Mouse (Mus musculus) liver, postnatal 0 days (tissue): Measurements from ENCODE around the gene Pip5k1c. TPM values are rescaled to one million over a fixed set of nuclear protein-coding genes. Genes with fewer than 3 reads are reported as not detected.

Source experiments
- ATAC-seq: fragments of 200-750 bp; cut with Nextera tagmentation; 2 replicates; pipeline ENCODE4 v1.8.0; 2017; ENCODE audit warnings: mild to moderate bottlenecking, moderate library complexity
- DNase-seq: peaks from one replicate; pipeline ENCODE4 v3.0.0-alpha.2; 2016
- H3K27ac ChIP-seq: fragments of 300-500 bp; sonication (generic); 2 replicates; pipeline ENCODE4 v1.5.1; 2014; ENCODE audit warnings: antibody characterized with exemption, moderate library complexity, mild to moderate bottlenecking, low read depth
- H3K27me3 ChIP-seq: fragments of 300-500 bp; sonication (generic); 2 replicates; pipeline ENCODE4 v1.6.1; 2014; ENCODE audit warnings: low read length, control low read depth, mixed read lengths; ENCODE audit not compliant: insufficient read depth
- H3K36me3 ChIP-seq: fragments of 300-500 bp; sonication (generic); replicated peaks from 2 replicates; pipeline ENCODE4 v1.6.1; 2014; ENCODE audit warnings: mild to moderate bottlenecking, control low read depth, low read length, moderate library complexity, mixed read lengths; ENCODE audit not compliant: insufficient read depth
- H3K4me1 ChIP-seq: fragments of 300-500 bp; sonication (generic); 2 replicates; pipeline ENCODE4 v1.6.1; 2014; ENCODE audit warnings: antibody characterized with exemption, mild to moderate bottlenecking, control low read depth; ENCODE audit not compliant: insufficient read depth
- H3K4me2 ChIP-seq: fragments of 300-500 bp; sonication (generic); 2 replicates; pipeline ENCODE4 v1.6.1; 2014; ENCODE audit warnings: low read depth, mild to moderate bottlenecking, low read length, moderate library complexity, mixed read lengths
- H3K4me3 ChIP-seq: fragments of 300-500 bp; sonication (generic); 2 replicates; pipeline ENCODE4 v1.5.1; 2014; ENCODE audit warnings: low read depth, low read length
- H3K9ac ChIP-seq: fragments of 300-500 bp; sonication (generic); replicated peaks from 2 replicates; pipeline ENCODE4 v1.6.1; 2014; ENCODE audit warnings: mild to moderate bottlenecking, moderate library complexity
- H3K9me3 ChIP-seq: fragments of 300-500 bp; sonication (generic); 2 replicates; pipeline ENCODE4 v1.6.1; 2016; ENCODE audit warnings: mild to moderate bottlenecking, control low read depth, low read length, mixed read lengths
- CTCF ChIP-seq: sonication (generic); IDR thresholded peaks from 2 replicates; pipeline ENCODE4 v1.5.1; 2016; ENCODE audit warnings: antibody characterized with exemption, low read depth
- EP300 ChIP-seq: IDR thresholded peaks from 2 replicates; pipeline ENCODE4 v1.6.1; 2016; ENCODE audit warnings: antibody characterized with exemption, low read depth, mild to moderate bottlenecking
- whole genome bisulfite sequencing: fragments of 180-500 bp; shearing (Covaris S2); extraction: QIAGEN DNeasy Blood & Tissue Kit; methylation state at CpG from one replicate; pipeline ENCODE4 v1.1.7; 2014; ENCODE audit not compliant: insufficient replicate concordance; 5-methylcytosine and 5-hydroxymethylcytosine counted together
- microRNA-seq: library from miRNA; unstranded; fragments of <30 nt; microRNA quantifications from one replicate; pipeline ENCODE4, GENCODE M21; 2016
- polyA plus RNA-seq: library from polyadenylated mRNA; unstranded; fragments of >200 nt; fragmentation: Nextera tagmentation; extraction: Ambion mirVana; gene quantifications from 2 replicates; pipeline ENCODE4 v1.2.1, GENCODE M21; 2015

Gene Pip5k1c
- polyA plus RNA-seq, 1 experiment from 2014 or later, result 9.7 TPM

DNA sequence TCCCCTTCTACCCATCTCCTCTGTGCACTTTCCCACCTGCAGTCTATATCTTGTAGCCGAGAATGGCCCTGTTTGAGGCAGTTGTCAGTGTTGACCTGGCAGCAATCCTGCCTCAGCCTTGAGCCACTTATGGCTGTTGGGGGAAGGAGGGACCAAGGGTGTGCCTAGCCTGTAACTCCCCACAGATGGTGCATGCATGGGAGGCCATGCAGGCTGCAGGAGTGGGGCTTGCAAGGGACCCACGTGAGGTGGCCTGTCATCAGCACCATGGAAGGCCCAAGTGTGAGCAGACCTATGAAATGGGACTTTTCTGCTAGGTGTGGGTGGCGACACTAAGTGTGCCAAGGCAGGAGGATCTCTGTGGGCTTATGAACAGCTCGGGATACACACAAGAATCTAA lies 72.3 kb downstream of the Pip5k1c start:
- no peak for TF ChIP-seq EP300
- no peak for TF ChIP-seq CTCF
- Histone ChIP-seq H3K9ac (no peak overlapping the region), H3K27me3 (no peaks in the 10 kb centered on the region), H3K9me3 (no peaks in the 10 kb centered on the region), H3K4me2 (no peak overlapping the region), H3K4me1 (peaks cover 50% of the 10 kb centered on the region), H3K27ac (0 out of 2 replicates have a peak overlapping the region, but pooled peaks have one; percentile 50), H3K36me3 (peaks cover 76% of the 10 kb centered on the region), H3K4me3 (no peak overlapping the region)
- WGBS, result 49% methylated on average over 4 of the region's 4 CpGs
- DNase-seq (peak; percentile 42), ATAC-seq (no peak)

DNA sequence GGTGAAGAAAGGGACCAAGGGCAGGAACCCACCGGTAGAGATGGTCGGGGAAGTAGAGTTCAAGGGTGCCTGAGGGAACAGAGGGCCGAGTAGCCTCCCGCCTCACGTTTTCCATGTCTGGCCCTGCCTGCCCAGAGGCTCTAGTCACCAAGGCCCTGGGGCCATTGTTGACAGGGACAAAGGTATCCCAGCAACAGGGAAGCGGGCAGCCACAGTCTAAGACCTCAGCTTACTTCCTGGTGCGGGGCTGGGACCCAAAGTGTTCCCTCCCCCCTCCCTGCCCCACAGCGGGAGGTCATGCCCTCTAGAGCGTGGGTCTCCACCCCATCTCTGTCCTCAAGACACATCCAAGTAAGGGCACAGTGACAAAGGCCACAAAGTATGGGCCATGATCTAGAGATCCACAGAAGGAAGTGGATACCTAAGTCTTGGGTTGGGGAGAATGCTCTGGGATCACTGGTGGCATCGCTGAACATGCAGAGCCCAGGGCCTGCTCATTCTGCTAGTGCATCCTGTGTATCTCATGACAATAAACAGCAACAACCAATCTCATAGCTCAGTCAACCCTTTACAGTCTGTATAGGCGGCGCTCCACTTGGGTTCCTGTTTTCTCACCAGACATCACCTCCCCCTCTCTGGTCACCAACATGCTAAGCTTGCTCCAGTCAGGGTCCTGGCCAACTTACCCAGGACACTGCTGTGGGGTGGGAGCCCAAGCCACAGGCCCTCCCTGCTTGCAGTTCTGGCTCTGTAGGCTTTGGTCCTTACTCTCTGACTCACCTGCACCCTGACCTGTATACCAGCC lies 73.1 kb downstream of the Pip5k1c start, which contains the start of gene 4930404N11Rik:
TSS of gene 4930404N11Rik (minus strand) at position 145 of the 805 bp plus-strand sequence.
- H3K27me3 ChIP-seq, result no peaks in the 10 kb centered on the region
- DNase-seq (peak; percentile 44), ATAC-seq (no peak)
- peaks cover 79% of the 10 kb centered on the region for H3K36me3 ChIP-seq
- H3K9ac ChIP-seq, result no peak within 1 kb of the TSS
- H3K4me3 ChIP-seq, result no peak within 1 kb of the TSS
- H3K27ac ChIP-seq, result peak within 1 kb of the TSS; percentile 50; the same call in 1 of the 2 replicates
- H3K9me3 ChIP-seq, result no peaks in the 10 kb centered on the region
- 37% methylated on average over 12 of the region's 12 CpGs for WGBS
- TF ChIP-seq EP300, result no peak
- no peak within 1 kb of the TSS for H3K4me2 ChIP-seq
- H3K4me1 ChIP-seq, result peaks cover 47% of the 10 kb centered on the region

DNA sequence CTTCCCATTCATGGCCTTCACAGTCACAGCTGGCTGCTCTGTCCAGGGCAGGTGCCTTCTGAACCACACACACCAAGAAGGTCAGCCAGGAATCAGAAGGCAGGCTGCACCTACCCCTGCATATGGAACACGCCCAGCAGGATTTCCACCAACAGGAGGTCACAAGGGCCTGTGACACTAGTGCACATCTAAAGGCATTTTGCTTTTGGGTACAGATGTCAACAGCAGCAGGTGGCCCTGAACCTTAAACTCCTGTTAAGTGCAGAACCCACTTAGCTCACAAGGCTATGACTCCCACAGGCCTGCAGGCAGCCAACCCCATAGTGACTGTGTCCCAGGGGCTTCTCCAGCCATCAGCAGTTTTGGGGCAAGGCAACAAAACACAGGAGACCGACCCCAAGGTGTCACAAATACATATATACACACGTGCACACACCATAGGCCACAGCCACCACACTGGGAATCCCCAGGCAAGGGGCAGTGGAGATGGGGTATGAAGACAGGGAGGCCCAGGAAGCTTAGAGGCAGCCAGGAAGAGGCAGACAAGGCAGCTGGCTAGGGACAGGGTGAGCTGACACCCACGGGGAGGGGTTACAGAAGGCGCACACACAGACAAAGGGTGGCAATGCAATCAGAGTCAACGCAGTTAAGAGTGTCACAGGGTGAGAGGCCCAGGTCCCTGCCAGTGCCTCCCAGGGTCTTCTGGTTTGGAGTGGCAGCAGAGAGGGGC lies 73.9 kb downstream of the Pip5k1c start:
- Histone ChIP-seq H3K4me1 (peaks cover 42% of the 10 kb centered on the region), H3K9me3 (no peaks in the 10 kb centered on the region), H3K9ac (no peak overlapping the region), H3K27me3 (no peaks in the 10 kb centered on the region), H3K4me2 (no peak overlapping the region), H3K36me3 (peaks cover 79% of the 10 kb centered on the region), H3K4me3 (no peak overlapping the region), H3K27ac (peak overlapping the region; percentile 50; the same call in 1 of the 2 replicates)
- DNase-seq, result no peak
- ATAC-seq, result no peak
- 63% methylated on average over 6 of the region's 6 CpGs for WGBS
- TF ChIP-seq CTCF (no peak), EP300 (no peak)

DNA sequence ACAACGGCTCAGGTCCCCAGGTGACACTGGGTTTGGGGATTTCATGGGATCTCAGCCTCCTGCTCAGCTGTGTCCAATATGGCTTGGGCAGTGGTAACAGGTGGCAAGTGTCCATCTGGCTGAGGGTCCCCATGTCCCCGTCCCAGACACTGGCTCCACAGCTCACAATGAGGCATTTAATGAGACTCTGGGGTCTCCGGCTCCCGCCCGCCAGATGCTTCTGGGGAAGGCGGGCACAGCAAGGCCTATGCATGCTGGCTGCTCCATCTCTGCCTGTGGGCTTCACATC lies 74.4 kb downstream of the Pip5k1c start:
- Histone ChIP-seq H3K9ac (no peak overlapping the region), H3K36me3 (peaks cover 79% of the 10 kb centered on the region), H3K27ac (no peak overlapping the region), H3K4me2 (no peak overlapping the region), H3K27me3 (no peaks in the 10 kb centered on the region), H3K4me1 (peaks cover 37% of the 10 kb centered on the region), H3K9me3 (no peaks in the 10 kb centered on the region), H3K4me3 (no peak overlapping the region)
- ATAC-seq (no peak), DNase-seq (no peak)
- WGBS, result 89% methylated on average over 6 of the region's 6 CpGs
- TF ChIP-seq CTCF, result no peak
- TF ChIP-seq EP300, result no peak

Small RNA genes lying within 50 kb of the gene (microRNA-seq; reads per million reads assigned to microRNA genes)
- 11.8 reads per million, percentile 21 among the genes with 10 or more reads in this experiment for gene Mir3057

Other genes starting within 250 kb of the Pip5k1c start
- 50.2 and 50.6 TPM in 2 replicates for gene Sgta, start 232.8 kb upstream of the Pip5k1c start, polyA plus RNA-seq
- gene Thop1, start 222.9 kb upstream of the Pip5k1c start, polyA plus RNA-seq, result 7.4 and 8.1 TPM in 2 replicates
- 181 and 183 TPM in 2 replicates for gene Creb3l3, start 194.1 kb upstream of the Pip5k1c start, polyA plus RNA-seq
- 93.2 and 93.9 TPM in 2 replicates for gene Map2k2, start 187.0 kb upstream of the Pip5k1c start, polyA plus RNA-seq
- 29.7 and 33.8 TPM in 2 replicates for gene Zbtb7a, start 157.7 kb upstream of the Pip5k1c start, polyA plus RNA-seq
- 14.6 and 16.1 TPM in 2 replicates for gene Pias4, start 125.0 kb upstream of the Pip5k1c start, polyA plus RNA-seq
- 310 and 313 TPM in 2 replicates for gene Eef2, start 116.3 kb upstream of the Pip5k1c start, polyA plus RNA-seq
- 15.3 and 17.2 TPM in 2 replicates for gene Dapk3, start 110.0 kb upstream of the Pip5k1c start, polyA plus RNA-seq
- gene 4930442H23Rik, start 109.1 kb upstream of the Pip5k1c start, polyA plus RNA-seq, result not detected in 2 replicates
- not detected in 2 replicates for gene Nmrk2, start 90.9 kb upstream of the Pip5k1c start, polyA plus RNA-seq
- gene Atcay, start 62.1 kb upstream of the Pip5k1c start, polyA plus RNA-seq, result not detected in 2 replicates
- 0.09 and 0.61 TPM in 2 replicates for gene Zfr2, start 59.8 kb upstream of the Pip5k1c start, polyA plus RNA-seq
- 1.7 TPM in 2 replicates for gene Matk, start 40.0 kb upstream of the Pip5k1c start, polyA plus RNA-seq
- gene Mrpl54, start 26.0 kb upstream of the Pip5k1c start, polyA plus RNA-seq, result 110 and 112 TPM in 2 replicates
- gene Apba3, start 26.0 kb upstream of the Pip5k1c start, polyA plus RNA-seq, result 21.1 and 23.2 TPM in 2 replicates
- gene Tjp3, start 1.4 kb upstream of the Pip5k1c start, polyA plus RNA-seq, result 1.7 and 1.8 TPM in 2 replicates
- 12.4 and 12.9 TPM in 2 replicates for gene Cactin, start 28.1 kb downstream of the Pip5k1c start, polyA plus RNA-seq
- gene Tbxa2r, start 35.8 kb downstream of the Pip5k1c start, polyA plus RNA-seq, result 5.2 and 5.4 TPM in 2 replicates
- 0.02 and 0.08 TPM in 2 replicates for gene Gipc3, start 50.3 kb downstream of the Pip5k1c start, polyA plus RNA-seq
- 26.4 and 27.1 TPM in 2 replicates for gene Hmg20b, start 57.5 kb downstream of the Pip5k1c start, polyA plus RNA-seq
- 6.8 and 7.9 TPM in 2 replicates for gene Mfsd12, start 64.5 kb downstream of the Pip5k1c start, polyA plus RNA-seq
- 0.71 and 0.94 TPM in 2 replicates for gene 4930404N11Rik, start 72.9 kb downstream of the Pip5k1c start, polyA plus RNA-seq
- 69.7 and 74.6 TPM in 2 replicates for gene Fzr1, start 85.6 kb downstream of the Pip5k1c start, polyA plus RNA-seq
- gene Dohh, start 91.5 kb downstream of the Pip5k1c start, polyA plus RNA-seq, result 39.3 and 42.1 TPM in 2 replicates
- gene Gm48551, start 91.5 kb downstream of the Pip5k1c start, polyA plus RNA-seq, result 0.40 and 0.70 TPM in 2 replicates
- not detected in 2 replicates for gene Gm48552, start 96.0 kb downstream of the Pip5k1c start, polyA plus RNA-seq
- 1.7 and 2.0 TPM in 2 replicates for gene Smim24, start 100.1 kb downstream of the Pip5k1c start, polyA plus RNA-seq
- gene Nfic, start 162.7 kb downstream of the Pip5k1c start, polyA plus RNA-seq, result 19.6 and 21.1 TPM in 2 replicates
- gene Celf5, start 189.7 kb downstream of the Pip5k1c start, polyA plus RNA-seq, result not detected in 2 replicates
- 29.2 and 30.6 TPM in 2 replicates for gene Ncln, start 203.4 kb downstream of the Pip5k1c start, polyA plus RNA-seq
- gene S1pr4, start 207.2 kb downstream of the Pip5k1c start, polyA plus RNA-seq, result 6.3 and 7.4 TPM in 2 replicates
- 4.0 and 4.4 TPM in 2 replicates for gene Gna15, start 231.3 kb downstream of the Pip5k1c start, polyA plus RNA-seq